Mouse (Mus musculus) heart, adult 2 months (tissue): ENCODE measurements around the gene Acvr2b.

Experiments used
- CTCF ChIP-seq: fragments of 200-600 bp; IDR thresholded peaks from 2 replicates; pipeline ENCODE4 v1.8.1; 2022; ENCODE audit warnings: antibody characterized with exemption, mild to moderate bottlenecking, moderate library complexity
- EP300 ChIP-seq: fragments of 200-500 bp; IDR thresholded peaks from 2 replicates; pipeline ENCODE4 v1.6.1; 2011; ENCODE audit warnings: low read depth, low read length, control low read depth; ENCODE audit not compliant: insufficient read depth

GRCm38 (mm10) chr9:119409864-119410263 lies 7.9 kb downstream of the Acvr2b start:
- TF ChIP-seq CTCF, result no peak
- no peak for TF ChIP-seq EP300
